Mouse (Mus musculus): ENCODE data around the gene Zfp811.
"Not testable (repeated sequence)": the region's sequence is repeated elsewhere in the genome, so short reads cannot be mapped to it uniquely, and the experiment has no call there.

Gene Zfp811

GRCm38 (mm10) chr17:32809544-32810374, at the start of gene Zfp811:
Zfp811 (minus strand) TSS chr17:32809931.
- DNase-seq (ENCODE audit: low spot score in 2 of 2): peak; percentile 65

- DNase-seq (ENCODE audit: low spot score in 2 of 2): not testable (repeated sequence)
Measured at GRCm38 (mm10) chr17:32856713-32857112, 47.0 kb upstream of the Zfp811 start.

- DNase-seq (ENCODE audit: low spot score in 2 of 2): no peak
Measured at GRCm38 (mm10) chr17:32851581-32851980, 41.9 kb upstream of the Zfp811 start.

- no peak for DNase-seq (ENCODE audit: low spot score in 2 of 2)
Measured at GRCm38 (mm10) chr17:32841388-32841787, 31.7 kb upstream of the Zfp811 start.

- DNase-seq (ENCODE audit: low spot score in 2 of 2): no peak
Measured at GRCm38 (mm10) chr17:32839083-32839802, 29.5 kb upstream of the Zfp811 start.

- DNase-seq (ENCODE audit: low spot score in 2 of 2): no peak
Measured at GRCm38 (mm10) chr17:32830418-32830782, 20.7 kb upstream of the Zfp811 start.

GRCm38 (mm10) chr17:32829540-32830417, 20.0 kb upstream of the Zfp811 start, which contains the start of gene Zfp799:
Zfp799 (minus strand) TSS chr17:32830261.
- DNase-seq (ENCODE audit: low spot score in 2 of 2): peak; percentile 80 to 88

- no peak for DNase-seq (ENCODE audit: low spot score in 2 of 2)
Measured at GRCm38 (mm10) chr17:32816074-32816784, 6.5 kb upstream of the Zfp811 start.

- DNase-seq (ENCODE audit: low spot score in 2 of 2): no peak
Measured at GRCm38 (mm10) chr17:32814136-32814535, 4.4 kb upstream of the Zfp811 start.

- no peak for DNase-seq (ENCODE audit: low spot score in 2 of 2)
Measured at GRCm38 (mm10) chr17:32810648-32811047, 917 bp upstream of the Zfp811 start.

- no peak for DNase-seq (ENCODE audit: low spot score in 2 of 2)
Measured at GRCm38 (mm10) chr17:32808921-32809320, 810 bp downstream of the Zfp811 start.

GRCm38 (mm10) chr17:32789244-32789643, 20.5 kb downstream of the Zfp811 start:
- DNase-seq (ENCODE audit: low spot score in 2 of 2): no peak

- DNase-seq (ENCODE audit: low spot score in 2 of 2): no peak
Measured at GRCm38 (mm10) chr17:32788576-32788975, 21.2 kb downstream of the Zfp811 start.

GRCm38 (mm10) chr17:32788094-32788559, 21.6 kb downstream of the Zfp811 start, which contains the start of gene Zfp871:
Zfp871 (minus strand) TSS chr17:32788287.
- peak; percentile 91 to 93 for DNase-seq (ENCODE audit: low spot score in 2 of 2)

GRCm38 (mm10) chr17:32787436-32788093, 22.2 kb downstream of the Zfp811 start:
- peak in 1 of 2 experiments; percentile 38 for DNase-seq (ENCODE audit: low spot score in 2 of 2)

- no peak for DNase-seq (ENCODE audit: low spot score in 2 of 2)
Measured at GRCm38 (mm10) chr17:32786944-32787343, 22.8 kb downstream of the Zfp811 start.

- DNase-seq (ENCODE audit: low spot score in 2 of 2): no peak
Measured at GRCm38 (mm10) chr17:32785656-32786055, 24.1 kb downstream of the Zfp811 start.

GRCm38 (mm10) chr17:32777564-32777963, 32.2 kb downstream of the Zfp811 start:
- no peak for DNase-seq (ENCODE audit: low spot score in 2 of 2)

GRCm38 (mm10) chr17:32771213-32771612, 38.5 kb downstream of the Zfp811 start:
- no peak for DNase-seq (ENCODE audit: low spot score in 2 of 2)

GRCm38 (mm10) chr17:32766422-32766821, 43.3 kb downstream of the Zfp811 start:
- DNase-seq (ENCODE audit: low spot score in 2 of 2): peak in 1 of 2 experiments; percentile 39
